Mouse (Mus musculus): ENCODE measurements around the gene Thap3.
"Not testable (repeated sequence)": the region's sequence is repeated elsewhere in the genome, so short reads cannot be mapped to it uniquely, and the experiment has no call there.

Thap3 gene

GRCm38 (mm10) chr4:151988342-151989109 lies at the start of gene Thap3:
TSS of gene Thap3 (minus strand) at chr4:151988997.
- DNase-seq (ENCODE audit: low spot score) = peak; percentile 92

GRCm38 (mm10) chr4:152038225-152038984 lies 49.6 kb upstream of the Thap3 start, which contains the start of gene Tas1r1:
TSS of gene Tas1r1 (minus strand) at chr4:152038568.
- peak; percentile 41 for DNase-seq (ENCODE audit: low spot score)

- not testable (repeated sequence) for DNase-seq (ENCODE audit: low spot score)
These were observed 47.7 kb upstream of the Thap3 start for GRCm38 (mm10) chr4:152036464-152036863.

- DNase-seq (ENCODE audit: low spot score) = no peak
These were observed 44.1 kb upstream of the Thap3 start for GRCm38 (mm10) chr4:152032922-152033321.

- DNase-seq (ENCODE audit: low spot score) = no peak
These were observed 41.2 kb upstream of the Thap3 start for GRCm38 (mm10) chr4:152029997-152030396.

- DNase-seq (ENCODE audit: low spot score) = no peak
These were observed 40.3 kb upstream of the Thap3 start for GRCm38 (mm10) chr4:152029087-152029486.

- no peak for DNase-seq (ENCODE audit: low spot score)
These were observed 39.7 kb upstream of the Thap3 start for GRCm38 (mm10) chr4:152028456-152028855.

- DNase-seq (ENCODE audit: low spot score) = peak; percentile 96
These were observed 38.7 kb upstream of the Thap3 start, which contains the start of gene Zbtb48 for GRCm38 (mm10) chr4:152027524-152027923. TSS of gene Zbtb48 (minus strand) at chr4:152027671.

GRCm38 (mm10) chr4:152026751-152027508 lies 38.1 kb upstream of the Thap3 start:
- DNase-seq (ENCODE audit: low spot score) = peak; percentile 72

- no peak for DNase-seq (ENCODE audit: low spot score)
These were observed 35.7 kb upstream of the Thap3 start for GRCm38 (mm10) chr4:152024525-152024924.

- DNase-seq (ENCODE audit: low spot score) = no peak
These were observed 33.7 kb upstream of the Thap3 start for GRCm38 (mm10) chr4:152022506-152022905.

GRCm38 (mm10) chr4:152021568-152022097 lies 32.8 kb upstream of the Thap3 start:
- DNase-seq (ENCODE audit: low spot score) = no peak

GRCm38 (mm10) chr4:152020024-152020423 lies 31.2 kb upstream of the Thap3 start:
- DNase-seq (ENCODE audit: low spot score) = no peak

GRCm38 (mm10) chr4:152019073-152019472 lies 30.3 kb upstream of the Thap3 start:
- no peak for DNase-seq (ENCODE audit: low spot score)

GRCm38 (mm10) chr4:152013036-152013813 lies 24.4 kb upstream of the Thap3 start:
- DNase-seq (ENCODE audit: low spot score) = no peak

- no peak for DNase-seq (ENCODE audit: low spot score)
These were observed 23.3 kb upstream of the Thap3 start for GRCm38 (mm10) chr4:152012109-152012508.

GRCm38 (mm10) chr4:152011171-152011760 lies 22.5 kb upstream of the Thap3 start:
- DNase-seq (ENCODE audit: low spot score) = no peak

- DNase-seq (ENCODE audit: low spot score) = no peak
These were observed 21.9 kb upstream of the Thap3 start for GRCm38 (mm10) chr4:152010707-152011134.

- DNase-seq (ENCODE audit: low spot score) = no peak
These were observed 21.4 kb upstream of the Thap3 start for GRCm38 (mm10) chr4:152010091-152010706.

Data from testis, postnatal 10 days (tissue).